Mouse (Mus musculus) regulatory T cell (primary cell): ENCODE measurements around the gene Klhdc7b.

Experiments
- in situ Hi-C: fragments of 300-600 bp; cut with MboI, MseI; formaldehyde crosslinking; loops from one replicate; pipeline ENCODE4 v1.15.1; 2025; ENCODE audit warnings: high pct_unique_total_duplicates

The Klhdc7b gene

GRCm38 (mm10) chr15:89384617-89385016 is at the start of gene Klhdc7b:
Klhdc7b (plus strand) TSS chr15:89384917.
- in situ Hi-C loops = no loop called here

GRCm38 (mm10) chr15:89336422-89336821 is 48.3 kb upstream of the Klhdc7b start:
- in situ Hi-C loops = no loop called here

- in situ Hi-C loops = no loop called here
Measured at GRCm38 (mm10) chr15:89339696-89340095, 45.0 kb upstream of the Klhdc7b start.

- in situ Hi-C loops = no loop called here
Measured at GRCm38 (mm10) chr15:89340136-89340535, 44.6 kb upstream of the Klhdc7b start.

GRCm38 (mm10) chr15:89341678-89342077 is 43.0 kb upstream of the Klhdc7b start:
- in situ Hi-C loops = no loop called here

- in situ Hi-C loops = no loop called here
Measured at GRCm38 (mm10) chr15:89343325-89343724, 41.4 kb upstream of the Klhdc7b start.

DNA sequence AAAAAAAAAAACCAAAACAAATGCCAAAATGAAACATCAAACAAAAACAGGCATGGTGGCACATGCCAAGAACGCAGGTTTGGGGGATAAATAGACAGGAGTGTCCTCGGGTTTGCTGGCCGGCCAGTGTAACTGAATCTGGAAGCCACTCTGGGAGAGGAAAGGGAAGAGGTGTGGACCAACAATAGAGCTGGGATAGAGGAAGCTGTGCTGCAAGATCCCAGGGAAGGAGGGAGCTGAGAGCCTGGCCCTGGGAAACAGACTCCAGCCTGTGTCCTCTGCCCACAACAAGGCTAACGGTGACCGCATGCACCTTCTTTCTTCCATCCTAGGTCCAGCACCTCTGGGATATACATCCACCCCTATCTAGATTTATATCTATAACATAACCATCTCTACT is 34.3 kb upstream of the Klhdc7b start:
- in situ Hi-C loops = no loop called here

GRCm38 (mm10) chr15:89351302-89351701 is 33.4 kb upstream of the Klhdc7b start:
- in situ Hi-C loops = no loop called here

GRCm38 (mm10) chr15:89352054-89352453 is 32.7 kb upstream of the Klhdc7b start:
- in situ Hi-C loops = no loop called here

- in situ Hi-C loops = no loop called here
Measured at GRCm38 (mm10) chr15:89352795-89353194, 31.9 kb upstream of the Klhdc7b start.

- in situ Hi-C loops = no loop called here
Measured at GRCm38 (mm10) chr15:89353837-89354236, 30.9 kb upstream of the Klhdc7b start.

DNA sequence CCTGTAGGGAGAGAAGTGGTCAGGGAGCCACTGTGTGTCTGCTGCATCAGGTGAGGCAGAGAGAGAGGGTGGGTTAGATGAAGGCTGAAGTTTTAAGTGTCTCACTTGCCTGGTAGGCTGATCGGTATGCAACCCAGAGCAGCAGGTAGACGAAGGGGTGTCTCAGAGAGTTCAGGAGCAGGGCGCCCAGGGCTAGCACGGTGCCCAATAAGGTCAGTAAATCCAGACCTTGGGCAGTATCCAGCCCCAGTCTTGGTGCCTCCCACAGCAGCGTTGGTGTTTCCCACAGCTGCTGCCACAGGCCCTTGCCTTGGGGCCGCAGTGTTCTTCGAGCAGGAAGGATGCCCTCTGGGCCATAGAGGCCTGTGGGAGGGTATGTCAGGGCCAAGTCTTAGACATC is 30.3 kb upstream of the Klhdc7b start:
- in situ Hi-C loops = no loop called here

DNA sequence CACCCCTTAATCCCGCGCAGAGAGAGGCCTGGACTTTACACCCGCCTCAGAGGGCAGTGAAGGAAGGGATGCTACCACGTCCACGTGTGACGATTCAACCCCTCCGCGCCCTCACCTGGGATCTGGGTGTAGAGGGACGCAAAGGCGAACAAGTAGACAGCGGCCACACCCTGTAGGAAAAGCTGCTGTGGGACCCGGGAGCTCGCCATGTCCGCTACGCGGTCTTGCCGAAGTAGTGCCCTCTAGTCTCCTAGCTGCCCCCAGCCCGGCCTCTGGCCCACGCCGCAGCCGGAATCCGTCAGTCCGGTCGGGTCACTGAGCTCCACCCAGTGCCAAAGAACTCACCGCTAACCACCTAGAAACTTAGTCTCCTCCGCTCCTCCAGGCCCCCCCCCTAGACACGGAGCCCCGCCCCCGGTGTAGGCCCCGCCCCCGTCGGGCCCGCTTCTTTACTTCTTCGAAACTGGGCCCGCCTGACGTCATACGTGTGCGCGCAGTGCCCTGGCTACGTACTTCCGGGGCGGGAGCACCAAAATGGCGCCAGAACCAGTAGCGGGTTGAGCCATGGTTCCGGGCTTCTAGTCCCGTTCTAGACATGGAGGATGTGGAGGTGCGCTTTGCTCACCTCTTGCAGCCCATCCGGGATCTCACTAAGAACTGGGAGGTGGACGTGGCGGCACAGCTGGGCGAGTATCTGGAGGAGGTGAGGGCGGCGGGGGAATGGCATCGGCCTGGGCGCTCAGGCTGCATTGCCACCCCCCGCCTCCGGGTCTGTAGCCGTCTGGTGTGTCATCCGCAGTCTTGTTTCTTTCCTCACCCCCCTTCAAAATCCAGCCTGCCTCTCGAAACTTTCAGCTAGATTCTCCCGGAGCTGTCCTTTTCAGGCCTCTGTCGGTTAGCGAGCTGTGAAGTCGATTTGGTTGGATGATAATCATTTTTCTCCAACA is 29.2 kb upstream of the Klhdc7b start, which contains the start of the genes Lmf2 and Ncaph2:
TSS of gene Lmf2 (minus strand) at position 419 of the 947 bp plus-strand sequence.
TSS of gene Ncaph2 (plus strand) at position 479 of the 947 bp plus-strand sequence.
- in situ Hi-C loops = no loop called here

- in situ Hi-C loops = no loop called here
Measured at GRCm38 (mm10) chr15:89356372-89356771, 28.3 kb upstream of the Klhdc7b start.

DNA sequence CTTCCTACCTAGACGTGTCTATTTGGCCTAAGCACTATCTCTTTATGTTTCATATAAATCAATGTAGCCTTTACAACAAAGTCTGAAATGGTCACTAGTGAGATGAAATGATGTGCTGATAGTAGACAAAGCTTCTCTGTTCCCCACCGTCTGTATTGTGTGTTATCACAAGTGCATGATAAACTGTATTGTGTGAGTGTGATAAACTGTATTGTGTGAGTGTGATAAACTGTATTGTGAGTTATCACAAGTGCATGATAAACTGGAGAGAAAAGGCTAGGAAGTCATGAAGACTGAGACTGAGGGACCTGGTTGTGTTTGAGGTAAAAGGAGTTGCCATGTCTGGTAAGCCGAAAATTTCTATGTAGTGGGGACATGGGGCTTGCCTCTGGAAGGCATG is 25.9 kb upstream of the Klhdc7b start:
- in situ Hi-C loops = no loop called here

DNA sequence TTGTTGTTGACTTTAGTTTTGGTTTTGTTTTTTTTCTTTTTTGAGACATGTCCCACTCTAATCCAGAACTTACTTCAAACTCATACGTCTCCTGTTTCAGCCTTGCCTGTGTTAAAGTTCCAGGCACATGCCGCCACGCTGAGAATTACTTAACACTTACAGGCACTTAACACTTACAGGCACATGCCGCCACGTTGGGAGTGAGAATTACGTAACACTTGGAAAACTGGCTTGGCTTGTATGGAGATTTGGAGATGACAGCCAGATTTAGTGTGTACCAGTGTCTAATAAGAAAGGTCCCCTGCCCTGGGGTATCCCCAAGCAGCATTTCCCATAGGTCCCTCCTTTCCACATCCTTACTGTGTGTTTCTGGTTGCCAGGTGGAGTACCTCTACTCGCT is 21.7 kb upstream of the Klhdc7b start:
- in situ Hi-C loops = no loop called here

DNA sequence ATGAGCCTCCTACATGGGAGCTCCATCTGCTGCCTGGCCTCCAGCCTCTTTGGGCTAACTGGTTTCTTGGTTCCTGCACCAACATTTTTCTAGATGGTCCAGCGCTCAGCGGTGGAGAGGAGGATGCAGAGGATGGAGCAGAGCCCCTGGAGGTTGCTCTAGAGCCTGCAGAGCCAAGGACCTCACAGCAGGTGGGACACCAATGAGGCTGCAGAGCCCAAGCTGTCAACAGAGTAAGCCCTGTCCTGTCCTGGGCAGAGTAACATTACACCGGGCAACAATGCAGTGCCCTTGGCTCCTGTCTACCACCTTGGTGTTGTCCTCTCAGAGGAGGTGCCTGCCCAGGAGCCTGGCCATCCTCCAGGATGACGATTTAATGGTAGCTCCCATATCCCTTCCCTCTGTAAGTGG is 19.6 kb upstream of the Klhdc7b start:
- in situ Hi-C loops = no loop called here

DNA sequence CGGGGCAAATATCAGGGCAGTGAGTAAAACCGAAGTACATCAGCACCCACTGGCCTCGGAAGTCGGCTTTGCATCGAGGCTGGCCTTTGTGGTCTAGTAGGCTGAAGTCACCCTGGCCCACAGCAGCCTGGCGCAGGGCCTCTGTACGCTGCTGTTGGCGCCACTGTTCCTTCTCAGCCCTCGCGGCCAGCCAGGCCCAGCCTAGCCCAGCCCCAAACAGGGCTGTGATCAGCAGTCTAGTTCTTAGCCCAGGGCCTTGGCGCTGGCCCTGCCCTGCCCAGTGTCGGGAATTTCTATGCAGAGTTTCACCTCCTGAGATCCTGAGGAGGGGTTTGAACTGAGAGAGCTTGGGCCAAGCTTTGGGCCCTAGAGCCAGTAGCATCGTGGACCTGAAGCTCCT is 12.6 kb upstream of the Klhdc7b start:
- in situ Hi-C loops = no loop called here

GRCm38 (mm10) chr15:89372536-89372935 is 12.2 kb upstream of the Klhdc7b start:
- in situ Hi-C loops = no loop called here

GRCm38 (mm10) chr15:89373027-89373761 is 11.5 kb upstream of the Klhdc7b start:
- in situ Hi-C loops = no loop called here

GRCm38 (mm10) chr15:89373762-89374248 is 10.9 kb upstream of the Klhdc7b start, which contains the start of gene Sco2:
Sco2 (minus strand) TSS chr15:89373846.
- in situ Hi-C loops = no loop called here

DNA sequence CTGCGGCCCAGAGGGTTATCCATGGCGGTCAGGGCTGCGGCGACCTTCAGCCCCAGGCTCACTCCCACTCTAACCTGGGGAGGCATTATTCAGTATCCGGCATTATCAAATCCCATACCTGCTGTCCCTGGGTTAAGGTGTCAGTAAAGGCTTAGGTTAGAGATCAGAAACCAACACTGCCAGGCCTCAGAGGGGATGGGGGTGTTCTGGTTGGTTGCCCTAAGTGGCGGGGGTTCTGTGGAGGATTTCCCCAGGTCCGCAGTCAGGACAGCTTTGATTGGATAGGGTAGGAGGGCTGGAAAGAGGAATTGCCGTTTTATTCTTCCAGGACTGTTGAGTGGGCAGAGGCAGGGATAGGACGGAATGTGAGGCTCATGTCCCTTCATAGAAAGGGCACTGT is 10.4 kb upstream of the Klhdc7b start:
- in situ Hi-C loops = no loop called here
